Mouse (Mus musculus): ENCODE measurements at regions not wholly inside any gene's neighbourhood (a gene's known extent, or its start where the extent isn't known, plus 50 kb on each side); places are given as distances from the start of the nearest gene placed in this dataset.

DNA sequence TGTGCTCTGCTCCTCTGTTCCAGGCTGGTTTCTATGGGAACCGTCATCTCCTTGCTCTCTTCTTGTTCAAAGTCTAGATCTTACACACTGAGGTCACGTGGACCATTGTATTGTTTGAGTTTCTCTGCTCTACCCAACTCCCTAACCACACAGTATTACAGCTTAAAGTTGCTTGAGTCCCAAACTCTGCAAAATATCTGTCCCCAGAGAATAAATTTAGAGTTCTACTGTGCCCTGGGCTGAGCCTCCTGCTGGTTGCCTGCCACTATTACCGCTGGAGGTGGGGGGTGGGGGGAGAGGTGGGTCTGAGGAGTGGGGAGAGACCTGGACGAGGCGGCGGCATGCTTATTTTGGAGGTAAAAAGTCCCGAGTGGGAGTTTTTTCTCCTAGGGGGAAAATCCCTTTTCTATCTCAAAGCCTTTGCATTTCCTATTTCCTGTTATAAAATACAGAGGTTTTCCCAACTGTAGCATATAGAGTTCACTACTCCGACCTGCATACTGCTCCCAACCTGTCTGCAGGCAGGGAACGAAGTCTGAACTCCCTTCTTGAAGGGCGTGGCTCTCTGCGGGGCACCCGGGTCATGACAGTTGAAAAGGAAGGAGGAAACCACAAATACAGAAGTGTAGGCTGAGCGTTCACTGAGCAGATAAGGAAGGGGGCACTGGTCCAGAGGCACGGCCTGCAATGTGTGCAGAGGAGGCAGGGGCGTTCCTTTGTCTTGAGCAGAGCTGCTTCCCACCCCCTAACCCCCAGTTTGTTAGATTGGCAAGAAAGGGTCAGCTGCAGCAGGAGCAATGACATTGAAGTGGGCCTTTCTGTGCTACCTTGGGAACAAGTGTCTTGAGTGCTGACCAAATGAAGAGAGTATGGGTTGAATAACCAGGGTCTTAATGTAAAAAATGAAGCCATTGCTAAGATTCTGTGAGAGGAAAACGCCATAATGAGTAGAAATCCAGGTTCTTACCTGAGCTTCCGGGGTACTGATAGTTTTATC is 188.7 kb downstream of the Akap7 start:
- H3K4me1 ChIP-seq (replicated peaks), result no peaks in the 10 kb centered on the region
- H3K9me3 ChIP-seq, result no peaks in the 10 kb centered on the region; the same call in 1 of the 2 replicates
- H3K4me2 ChIP-seq (replicated peaks), result no peak overlapping the region
- no peaks in the 10 kb centered on the region for H3K36me3 ChIP-seq
- no peaks in the 10 kb centered on the region for H3K27me3 ChIP-seq
- 46% methylated on average over 17 of the region's 17 CpGs for WGBS
- ATAC-seq, result no peak
- H3K27ac ChIP-seq, result no peak overlapping the region
- H3K9ac ChIP-seq (replicated peaks), result no peak overlapping the region
- no peak overlapping the region for H3K4me3 ChIP-seq (replicated peaks)

DNA sequence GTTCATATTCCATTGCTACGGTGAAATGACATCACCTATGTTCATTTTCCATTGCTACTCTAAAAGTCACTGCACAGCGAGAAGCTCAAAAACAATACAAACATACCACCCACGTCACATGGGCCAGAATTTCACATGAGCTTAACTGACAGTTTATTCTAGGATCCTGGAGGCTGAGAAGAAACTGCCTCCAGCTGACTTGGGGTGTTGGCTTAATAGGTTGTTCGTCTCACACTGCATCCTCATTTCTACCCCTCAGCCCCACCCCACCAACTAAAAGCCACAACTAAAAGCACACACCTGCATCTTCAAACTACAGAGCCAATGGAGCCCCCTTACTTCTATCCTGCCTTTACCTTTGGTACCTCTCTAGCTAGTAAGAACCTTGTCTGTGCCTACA is 187.0 kb upstream of the Arg1 start:
- H3K36me3 ChIP-seq, result no peaks in the 10 kb centered on the region
- H3K9ac ChIP-seq (replicated peaks), result no peak overlapping the region
- 90% methylated on average over 4 of the region's 4 CpGs for WGBS
- H3K4me2 ChIP-seq (replicated peaks), result no peak overlapping the region
- H3K9me3 ChIP-seq, result no peaks in the 10 kb centered on the region; the same call in 1 of the 2 replicates
- H3K4me1 ChIP-seq (replicated peaks), result peaks cover 14% of the 10 kb centered on the region
- no peaks in the 10 kb centered on the region for H3K27me3 ChIP-seq
- no peak overlapping the region for H3K27ac ChIP-seq
- no peak overlapping the region for H3K4me3 ChIP-seq (replicated peaks)
- ATAC-seq, result no peak

DNA sequence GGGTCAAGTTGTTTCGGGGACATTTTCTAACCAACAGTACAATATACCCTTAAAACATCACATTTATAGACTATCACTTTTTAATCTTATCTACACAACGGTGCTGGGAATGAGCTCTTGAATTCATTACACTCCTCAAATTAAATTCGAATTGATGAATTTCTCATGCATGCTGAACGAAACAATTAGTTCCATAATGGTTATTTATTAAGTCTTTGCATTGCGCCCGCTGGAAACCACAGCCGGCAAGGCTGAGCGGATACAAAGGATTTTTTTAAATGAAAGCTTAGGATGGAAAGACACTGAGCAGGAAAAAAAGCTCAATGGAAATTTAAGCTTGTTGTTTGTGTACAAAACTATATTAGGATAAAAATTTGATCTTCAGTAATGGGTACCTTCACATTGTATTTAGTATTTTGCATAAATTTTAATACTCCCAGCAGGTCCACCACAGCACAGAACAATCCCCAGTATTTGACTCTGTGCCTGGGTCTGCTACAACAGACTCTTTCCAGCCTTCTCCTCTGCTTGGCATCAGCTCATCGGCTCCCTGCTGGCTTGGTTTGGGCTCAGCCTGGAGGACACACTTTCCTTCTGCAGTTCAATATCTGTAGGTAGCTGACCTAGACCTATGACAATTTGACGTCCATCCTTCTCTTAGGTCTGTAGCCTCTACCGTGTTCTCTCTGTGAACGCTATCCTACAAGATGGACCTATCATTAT is 185.3 kb upstream of the Arg1 start:
- Histone ChIP-seq H3K9me3 (no peaks in the 10 kb centered on the region; the same call in 1 of the 2 replicates), H3K4me3 (replicated peaks) (no peak overlapping the region), H3K4me1 (replicated peaks) (peaks cover 14% of the 10 kb centered on the region), H3K27ac (peak overlapping the region; percentile 76), H3K27me3 (no peaks in the 10 kb centered on the region), H3K36me3 (no peaks in the 10 kb centered on the region), H3K4me2 (replicated peaks) (no peak overlapping the region), H3K9ac (replicated peaks) (no peak overlapping the region)
- ATAC-seq, result peak; percentile 65
- WGBS, result 36% methylated on average over 12 of the region's 12 CpGs

DNA sequence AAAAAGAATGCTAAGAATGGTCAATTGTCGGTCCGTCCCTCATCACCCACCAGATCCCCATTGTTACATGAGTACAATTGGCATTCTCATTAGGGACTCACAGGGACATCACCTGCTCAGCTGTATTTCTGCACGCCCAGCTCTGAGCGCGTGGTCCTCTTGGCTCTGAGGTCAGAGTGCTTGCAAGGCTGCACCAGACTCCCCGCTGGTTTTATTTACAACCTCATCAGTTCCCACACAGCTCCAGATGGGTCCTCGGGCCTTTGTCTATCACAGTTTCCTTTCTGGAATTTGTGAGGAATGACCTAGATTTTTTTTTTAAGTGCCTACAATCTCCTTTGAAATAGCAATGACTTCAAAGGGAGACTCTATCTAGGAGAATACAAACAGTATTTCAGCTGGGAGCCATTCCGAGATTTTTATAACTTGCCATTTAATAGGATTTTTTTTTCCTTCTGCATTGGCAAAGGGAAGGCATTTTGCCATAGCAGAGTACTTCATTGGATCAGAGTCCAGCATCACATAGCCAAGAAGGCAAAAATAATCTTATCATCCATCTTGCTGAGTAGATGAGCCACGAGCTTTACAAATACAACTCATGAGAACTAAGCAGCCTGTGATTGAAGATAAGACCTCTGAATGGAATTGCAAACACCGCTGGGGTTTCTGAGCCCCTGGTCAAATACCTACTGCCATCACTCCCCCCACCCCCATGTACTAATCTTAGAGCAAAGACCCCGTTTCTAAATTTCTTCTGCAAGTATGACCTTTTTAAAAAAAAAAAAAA is 184.5 kb upstream of the Arg1 start:
- no peaks in the 10 kb centered on the region for H3K36me3 ChIP-seq
- no peak overlapping the region for H3K4me3 ChIP-seq (replicated peaks)
- no peaks in the 10 kb centered on the region; the same call in 1 of the 2 replicates for H3K9me3 ChIP-seq
- H3K9ac ChIP-seq (replicated peaks), result no peak overlapping the region
- peak overlapping the region; percentile 20 for H3K27ac ChIP-seq
- peaks cover 14% of the 10 kb centered on the region for H3K4me1 ChIP-seq (replicated peaks)
- H3K4me2 ChIP-seq (replicated peaks), result no peak overlapping the region; the same call in 1 of the 2 replicates
- WGBS, result 4% methylated on average over 11 of the region's 11 CpGs
- ATAC-seq, result peak; percentile 84
- no peaks in the 10 kb centered on the region for H3K27me3 ChIP-seq

DNA sequence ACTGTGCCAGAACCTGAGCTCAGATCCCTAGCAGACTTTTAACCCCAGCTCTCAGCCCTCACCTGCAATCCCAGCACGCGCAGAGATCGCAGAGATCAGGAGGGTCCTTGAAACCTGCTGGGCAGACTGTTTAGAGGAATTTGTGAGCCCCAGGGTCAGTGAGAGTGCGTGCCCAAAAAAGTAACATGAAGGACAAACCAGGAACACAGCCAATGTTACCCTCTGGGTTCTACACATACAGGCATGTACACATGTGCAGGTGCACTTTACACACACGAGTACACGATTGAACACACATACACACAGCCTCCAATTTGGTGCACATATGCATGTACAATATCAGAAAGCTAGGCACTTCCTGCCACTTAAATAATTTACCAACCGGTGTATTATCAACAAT is 183.9 kb upstream of the Arg1 start:
- 38% methylated on average over 7 of the region's 7 CpGs for WGBS
- H3K27me3 ChIP-seq, result no peaks in the 10 kb centered on the region
- no peaks in the 10 kb centered on the region; the same call in 1 of the 2 replicates for H3K9me3 ChIP-seq
- H3K36me3 ChIP-seq, result no peaks in the 10 kb centered on the region
- H3K4me3 ChIP-seq (replicated peaks), result no peak overlapping the region
- no peak overlapping the region for H3K4me2 ChIP-seq (replicated peaks)
- no peak for ATAC-seq
- no peak overlapping the region for H3K9ac ChIP-seq (replicated peaks)
- peak overlapping the region; percentile 20 for H3K27ac ChIP-seq
- peaks cover 14% of the 10 kb centered on the region for H3K4me1 ChIP-seq (replicated peaks)

DNA sequence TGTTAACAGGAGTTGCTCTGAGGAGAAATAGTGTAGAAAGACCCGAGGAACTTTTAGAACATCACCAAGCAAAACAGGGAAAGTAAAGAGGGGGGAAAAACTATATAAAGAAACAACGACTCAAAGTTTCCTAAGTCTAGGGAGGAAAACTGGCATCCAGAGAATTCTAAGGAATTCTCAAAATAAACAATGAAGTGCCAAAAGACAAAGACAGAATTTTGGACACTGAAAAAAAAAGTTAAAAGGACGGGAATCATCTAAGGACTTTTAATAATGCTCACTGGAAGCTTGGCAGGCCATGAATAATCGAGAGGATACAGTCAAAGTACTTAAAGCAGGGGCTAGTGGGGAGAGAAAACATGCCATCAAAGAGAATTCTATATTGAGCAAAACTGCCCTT is 170.8 kb upstream of the Arg1 start:
- Histone ChIP-seq H3K9ac (replicated peaks) (no peak overlapping the region), H3K36me3 (no peaks in the 10 kb centered on the region), H3K9me3 (no peaks in the 10 kb centered on the region), H3K27me3 (no peaks in the 10 kb centered on the region), H3K4me2 (replicated peaks) (no peak overlapping the region), H3K4me3 (replicated peaks) (no peak overlapping the region), H3K4me1 (replicated peaks) (no peaks in the 10 kb centered on the region), H3K27ac (no peak overlapping the region)
- no peak for ATAC-seq
- WGBS, result 73% methylated on average over 4 of the region's 4 CpGs

DNA sequence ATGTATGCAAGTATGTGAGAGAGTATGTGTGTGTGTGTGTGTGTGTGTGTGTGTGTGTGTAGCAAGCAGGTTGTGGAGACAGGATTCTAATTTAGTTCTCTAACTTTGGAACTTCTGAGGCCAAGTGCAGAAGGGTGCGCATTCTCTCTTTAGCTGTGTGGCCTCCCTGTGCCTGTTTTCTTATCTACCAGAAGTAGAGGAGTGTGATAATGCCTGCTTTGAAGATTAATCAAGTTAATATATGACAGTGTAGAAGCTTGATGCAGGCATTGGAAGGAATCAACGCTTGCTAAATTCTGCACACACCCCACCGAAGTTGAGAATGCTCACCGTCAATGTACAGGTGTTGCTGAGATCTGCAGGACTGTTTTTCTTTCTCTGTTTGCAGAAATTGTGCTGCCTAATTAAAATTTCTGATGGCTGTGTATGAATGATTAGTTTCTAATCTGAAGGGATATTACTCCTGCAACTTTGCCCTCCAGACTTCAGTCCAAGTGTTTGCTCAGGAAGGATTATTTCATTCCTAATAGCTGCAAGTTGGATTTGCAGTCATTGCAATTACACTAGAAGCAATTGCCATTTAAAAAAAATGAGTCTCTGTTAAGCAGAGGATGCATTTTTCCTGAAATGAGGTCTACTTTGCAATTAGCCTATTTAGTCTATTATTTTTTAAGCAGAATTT is 162.6 kb upstream of the Arg1 start:
- ATAC-seq, result no peak
- no peaks in the 10 kb centered on the region for H3K36me3 ChIP-seq
- 91% methylated on average over 4 of the region's 4 CpGs for WGBS

DNA sequence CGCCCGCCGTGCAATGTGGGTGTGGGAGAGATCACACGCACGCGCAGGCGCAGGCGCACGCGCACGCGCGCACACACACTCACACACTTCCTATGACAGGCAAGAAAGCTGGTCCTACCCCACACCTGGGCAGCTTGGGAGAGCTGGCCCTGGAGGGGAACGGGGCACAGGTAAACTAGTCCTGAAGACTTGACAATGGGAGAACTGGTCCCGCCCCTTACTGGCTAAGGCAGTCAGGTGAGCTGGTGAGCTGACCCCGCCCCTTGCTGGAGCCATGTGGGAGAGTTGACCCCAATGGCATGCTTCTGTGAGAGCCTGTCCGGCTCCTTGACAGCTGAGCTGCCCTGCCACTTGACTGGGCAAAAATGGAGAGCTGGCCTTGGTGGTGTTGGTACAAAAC is 159.5 kb upstream of the Arg1 start:
- no peaks in the 10 kb centered on the region for H3K27me3 ChIP-seq
- no peak overlapping the region for H3K4me3 ChIP-seq (replicated peaks)
- H3K4me2 ChIP-seq (replicated peaks), result no peak overlapping the region
- no peak overlapping the region for H3K27ac ChIP-seq
- H3K9me3 ChIP-seq, result no peaks in the 10 kb centered on the region
- H3K4me1 ChIP-seq (replicated peaks), result no peaks in the 10 kb centered on the region
- H3K9ac ChIP-seq (replicated peaks), result no peak overlapping the region
- ATAC-seq, result 0 out of 2 replicates have a peak, but pooled peaks have one; percentile 34
- WGBS, result 96% methylated on average over 17 of the region's 17 CpGs
- no peaks in the 10 kb centered on the region for H3K36me3 ChIP-seq

More for the DNA sequence above, 162.6 kb upstream of the Arg1 start:
- no peaks in the 10 kb centered on the region for H3K9me3 ChIP-seq
- no peak overlapping the region for H3K4me3 ChIP-seq (replicated peaks)
- no peaks in the 10 kb centered on the region for H3K27me3 ChIP-seq
- no peak overlapping the region for H3K9ac ChIP-seq (replicated peaks)
- H3K4me2 ChIP-seq (replicated peaks), result no peak overlapping the region
- no peaks in the 10 kb centered on the region for H3K4me1 ChIP-seq (replicated peaks)
- H3K27ac ChIP-seq, result no peak overlapping the region

DNA sequence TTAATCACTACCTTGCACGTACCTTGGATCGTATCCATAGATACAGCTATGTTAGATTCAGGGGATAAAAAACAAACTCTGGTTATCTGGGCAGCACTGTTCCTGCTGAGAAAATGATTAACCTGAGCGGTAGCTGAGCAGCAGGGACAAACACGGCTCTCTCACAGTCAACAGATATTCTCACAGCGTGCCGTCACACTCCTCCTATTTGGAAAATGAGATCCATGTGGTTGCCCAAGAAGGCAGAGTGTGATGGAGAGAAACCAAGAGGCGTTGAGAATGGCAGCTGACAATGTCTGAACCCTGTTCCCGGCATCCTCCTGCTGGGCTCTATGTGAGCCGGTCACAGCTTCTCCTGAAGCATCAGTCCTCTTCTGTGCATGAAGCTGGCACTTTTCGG is 155.6 kb upstream of the Arg1 start:
- ATAC-seq, result no peak
- no peak overlapping the region for H3K4me2 ChIP-seq (replicated peaks)
- no peak overlapping the region for H3K4me3 ChIP-seq (replicated peaks)
- H3K4me1 ChIP-seq (replicated peaks), result no peaks in the 10 kb centered on the region
- no peaks in the 10 kb centered on the region for H3K27me3 ChIP-seq
- no peak overlapping the region for H3K27ac ChIP-seq
- no peak overlapping the region for H3K9ac ChIP-seq (replicated peaks)
- 71% methylated on average over 10 of the region's 10 CpGs for WGBS
- no peaks in the 10 kb centered on the region for H3K9me3 ChIP-seq
- no peaks in the 10 kb centered on the region for H3K36me3 ChIP-seq

DNA sequence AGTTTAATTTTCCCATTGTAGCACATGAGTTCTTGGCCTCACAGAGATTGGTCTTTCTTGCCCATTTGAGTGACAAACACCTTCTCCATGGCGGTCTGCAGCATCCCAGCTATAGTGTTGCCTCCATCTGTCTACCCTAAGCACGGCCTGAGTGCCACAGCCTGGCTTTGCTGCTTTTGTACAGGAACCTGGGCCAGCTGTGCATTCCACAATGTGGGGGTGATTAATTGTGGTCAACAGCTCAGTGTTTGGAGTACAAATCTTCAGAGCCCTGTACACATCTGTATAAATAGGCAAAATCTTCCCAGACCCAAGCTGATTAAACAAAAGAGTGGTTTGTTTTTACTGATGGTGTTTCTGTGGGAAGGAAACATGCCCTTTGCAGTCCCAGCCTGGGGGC is 145.3 kb upstream of the Arg1 start:
- no peak for ATAC-seq
- no peaks in the 10 kb centered on the region for H3K9me3 ChIP-seq
- H3K27ac ChIP-seq, result no peak overlapping the region
- no peaks in the 10 kb centered on the region for H3K4me1 ChIP-seq (replicated peaks)
- no peaks in the 10 kb centered on the region for H3K27me3 ChIP-seq
- H3K36me3 ChIP-seq, result no peaks in the 10 kb centered on the region
- no peak overlapping the region for H3K9ac ChIP-seq (replicated peaks)
- no peak overlapping the region for H3K4me3 ChIP-seq (replicated peaks)
- no peak overlapping the region for H3K4me2 ChIP-seq (replicated peaks)
- 90% methylated on average over 2 of the region's 2 CpGs for WGBS

DNA sequence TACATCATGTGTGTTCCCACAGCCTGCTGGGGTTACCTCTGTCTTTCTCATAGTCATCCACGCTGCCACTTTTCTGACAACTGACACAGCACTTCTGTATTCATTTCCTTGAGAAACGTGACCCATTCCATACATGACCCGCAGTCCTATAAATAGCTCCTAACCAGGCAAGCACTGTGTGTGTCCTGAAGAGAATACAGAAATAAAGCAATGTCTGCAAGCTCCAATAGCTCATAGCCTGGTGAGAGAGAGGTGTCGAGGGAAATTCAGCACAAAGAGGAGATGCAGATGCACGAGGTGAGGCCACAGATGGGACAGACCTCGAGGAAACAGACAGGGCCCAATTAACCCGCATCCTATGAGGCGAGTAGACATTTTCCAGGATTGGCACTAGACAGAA is 141.0 kb upstream of the Arg1 start:
- 59% methylated on average over 8 of the region's 8 CpGs for WGBS
- Histone ChIP-seq H3K27ac (peak overlapping the region; percentile 40), H3K4me2 (replicated peaks) (no peak overlapping the region), H3K9ac (replicated peaks) (no peak overlapping the region), H3K27me3 (no peaks in the 10 kb centered on the region), H3K36me3 (no peaks in the 10 kb centered on the region), H3K4me1 (replicated peaks) (no peaks in the 10 kb centered on the region), H3K4me3 (replicated peaks) (no peak overlapping the region), H3K9me3 (no peaks in the 10 kb centered on the region)
- ATAC-seq, result peak; percentile 73
